Mouse (Mus musculus) Patski (cell line): ENCODE measurements around the gene Olfr711. TPM values are rescaled to one million over a fixed set of nuclear protein-coding genes. Genes with fewer than 3 reads are reported as not detected.
"Not testable (repeated sequence)": the region's sequence is repeated elsewhere in the genome, so short reads cannot be mapped to it uniquely, and the experiment has no call there.

Source experiments
- ATAC-seq: fragments of 100-300 bp; one replicate; pipeline ENCODE4 v1.8.0; 2021
- CTCF ChIA-PET: fragments of 350-600 bp; sonication (Branson Sonifier 250); formaldehyde crosslinking; loops from one replicate; lab custom pipeline; 2022; ENCODE audit warnings: inconsistent platforms; lab: Charles Lee
- POLR2A ChIA-PET: fragments of 350-600 bp; sonication (Branson Sonifier 250); formaldehyde crosslinking; loops from one replicate; lab custom pipeline; 2022; ENCODE audit warnings: antibody characterized with exemption, inconsistent platforms; lab: Charles Lee
- DNase-seq: peaks from one replicate; pipeline ENCODE4 v3.0.0-alpha.2; 2011; ENCODE audit warnings: low read depth, low spot score
- H3K27me3 ChIP-seq: fragments of 371-371 bp; one replicate; pipeline ENCODE4 v1.5.1; 2021
- CTCF ChIP-seq: fragments of 100-300 bp; IDR thresholded peaks from one replicate; pipeline ENCODE4 v1.5.1; 2021
- in situ Hi-C: fragments of 300-500 bp; cut with MboI; formaldehyde crosslinking; loops from 3 replicates; pipeline ENCODE4 v1.11.1; 2018; ENCODE audit warnings: low pct_unique_long_range_greater_than_20kb, mixed read lengths
- polyA plus RNA-seq: library from polyadenylated mRNA; unstranded; gene quantifications from one replicate; pipeline ENCODE4 v1.2.3, GENCODE M21; 2021

The Olfr711 gene
- polyA plus RNA-seq: not detected

- ATAC-seq: no peak
- no peak for TF ChIP-seq CTCF
- ChIA-PET CTCF (interaction anchor here (1.3 kb wide), 1 partner anchor 8 kb away, joined by 4 read pairs; no protein-coding TSS in a partner anchor), POLR2A (no interaction called here)
- no peak for DNase-seq
- H3K27me3 ChIP-seq: peaks cover 4% of the 10 kb centered on the region
- in situ Hi-C loops: no loop called here
These were observed at the start of gene Olfr711 for GRCm38 (mm10) chr7:106975353-106975752. TSS of gene Olfr711 (minus strand) at chr7:106975453.

GRCm38 (mm10) chr7:107005972-107006371, 30.7 kb upstream of the Olfr711 start, which contains the start of gene Olfr2:
TSS of gene Olfr2 (minus strand) at chr7:107006072.
- H3K27me3 ChIP-seq: peaks cover 3% of the 10 kb centered on the region
- CTCF ChIA-PET: interaction anchor here (0.6 kb wide), 1 partner anchor 180 kb away, joined by 3 read pairs; no protein-coding TSS in a partner anchor
- DNase-seq: no peak
- ATAC-seq: no peak
- POLR2A ChIA-PET: no interaction called here
- no peak for TF ChIP-seq CTCF
- in situ Hi-C loops: no loop called here

GRCm38 (mm10) chr7:107004169-107004568, 28.9 kb upstream of the Olfr711 start:
- peaks cover 3% of the 10 kb centered on the region for H3K27me3 ChIP-seq
- POLR2A ChIA-PET: no interaction called here
- DNase-seq (no peak), ATAC-seq (no peak)
- no peak for TF ChIP-seq CTCF
- in situ Hi-C loops: no loop called here
- CTCF ChIA-PET: no interaction called here

GRCm38 (mm10) chr7:107000798-107001197, 25.5 kb upstream of the Olfr711 start:
- ChIA-PET CTCF (no interaction called here), POLR2A (no interaction called here)
- H3K27me3 ChIP-seq: peaks cover 3% of the 10 kb centered on the region
- ATAC-seq: no peak
- no peak for TF ChIP-seq CTCF
- no peak for DNase-seq
- in situ Hi-C loops: no loop called here

GRCm38 (mm10) chr7:106985236-106985635, 10.0 kb upstream of the Olfr711 start:
- DNase-seq: no peak
- in situ Hi-C loops: no loop called here
- H3K27me3 ChIP-seq: no peaks in the 10 kb centered on the region
- no peak for TF ChIP-seq CTCF
- POLR2A ChIA-PET: no interaction called here
- CTCF ChIA-PET: no interaction called here
- no peak for ATAC-seq

- CTCF ChIA-PET: interaction anchor here (0.9 to 1.1 kb wide), 2 partner anchors 8 to 16 kb away, joined by 4 read pairs; partner anchors contain the start of gene Olfr711
- peak; percentile 56 for TF ChIP-seq CTCF
- in situ Hi-C loops, DNase-seq, POLR2A ChIA-PET, ATAC-seq, H3K27me3 ChIP-seq: not testable (repeated sequence)
These were observed 7.8 kb downstream of the Olfr711 start for GRCm38 (mm10) chr7:106967503-106967902.

GRCm38 (mm10) chr7:106963837-106964236, 11.4 kb downstream of the Olfr711 start, which contains the start of gene Olfr6:
TSS of gene Olfr6 (minus strand) at chr7:106963937.
- no peak for TF ChIP-seq CTCF
- CTCF ChIA-PET: no interaction called here
- no peak for DNase-seq
- POLR2A ChIA-PET: no interaction called here
- no peak for ATAC-seq
- in situ Hi-C loops: no loop called here
- H3K27me3 ChIP-seq: peaks cover 3% of the 10 kb centered on the region

GRCm38 (mm10) chr7:106948212-106948611, 27.0 kb downstream of the Olfr711 start, which contains the start of gene Olfr710:
TSS of gene Olfr710 (minus strand) at chr7:106948312.
- CTCF ChIA-PET: interaction anchor here (1.0 kb wide), 1 partner anchor 22 kb away, joined by 3 read pairs; no protein-coding TSS in a partner anchor
- in situ Hi-C loops: no loop called here
- TF ChIP-seq CTCF: no peak
- no peaks in the 10 kb centered on the region for H3K27me3 ChIP-seq
- ATAC-seq (no peak), DNase-seq (no peak)
- POLR2A ChIA-PET: no interaction called here

GRCm38 (mm10) chr7:106932119-106932518, 43.1 kb downstream of the Olfr711 start, which contains the start of gene Olfr709-ps1:
TSS of gene Olfr709-ps1 (minus strand) at chr7:106932219.
- ChIA-PET CTCF (no interaction called here), POLR2A (no interaction called here)
- no peak for ATAC-seq
- TF ChIP-seq CTCF: no peak
- in situ Hi-C loops: no loop called here
- no peaks in the 10 kb centered on the region for H3K27me3 ChIP-seq
- DNase-seq: no peak

- POLR2A ChIA-PET, ATAC-seq, DNase-seq, in situ Hi-C loops, H3K27me3 ChIP-seq, CTCF ChIA-PET: not testable (repeated sequence)
These were observed 54.3 kb downstream of the Olfr711 start for GRCm38 (mm10) chr7:106920961-106921360.

Other genes starting within 250 kb of the Olfr711 start
- gene Olfr697, start 233.0 kb downstream of the Olfr711 start, polyA plus RNA-seq: not detected
- gene Olfr698, start 220.1 kb downstream of the Olfr711 start, polyA plus RNA-seq: not detected
- gene Olfr699, start 182.3 kb downstream of the Olfr711 start, polyA plus RNA-seq: not detected
- not detected for gene Olfr700, start 166.6 kb downstream of the Olfr711 start, polyA plus RNA-seq
- 0.04 TPM for gene Olfr701, start 161.3 kb downstream of the Olfr711 start, polyA plus RNA-seq
- gene Olfr702, start 141.6 kb downstream of the Olfr711 start, polyA plus RNA-seq: 0.05 TPM
- gene Olfr703, start 132.1 kb downstream of the Olfr711 start, polyA plus RNA-seq: not detected
- gene Olfr704, start 112.3 kb downstream of the Olfr711 start, polyA plus RNA-seq: not detected
- not detected for gene Olfr705, start 98.6 kb downstream of the Olfr711 start, polyA plus RNA-seq
- not detected for gene Olfr706, start 87.3 kb downstream of the Olfr711 start, polyA plus RNA-seq
- not detected for gene Olfr707, start 74.2 kb downstream of the Olfr711 start, polyA plus RNA-seq
- not detected for gene Olfr1532-ps1, start 67.5 kb downstream of the Olfr711 start, polyA plus RNA-seq
- not detected for gene Olfr709-ps1, start 43.2 kb downstream of the Olfr711 start, polyA plus RNA-seq
- gene Olfr710, start 27.1 kb downstream of the Olfr711 start, polyA plus RNA-seq: not detected
- not detected for gene Olfr6, start 11.5 kb downstream of the Olfr711 start, polyA plus RNA-seq
- gene Olfr2, start 30.6 kb upstream of the Olfr711 start, polyA plus RNA-seq: not detected
- not detected for gene Olfr713, start 55.7 kb upstream of the Olfr711 start, polyA plus RNA-seq
- gene Olfr714, start 95.5 kb upstream of the Olfr711 start, polyA plus RNA-seq: not detected
- not detected for gene Olfr17, start 117.8 kb upstream of the Olfr711 start, polyA plus RNA-seq
- gene Olfr715b, start 134.9 kb upstream of the Olfr711 start, polyA plus RNA-seq: not detected
- not detected for gene Olfr715, start 155.6 kb upstream of the Olfr711 start, polyA plus RNA-seq
- gene Olfr716, start 162.9 kb upstream of the Olfr711 start, polyA plus RNA-seq: not detected
- not detected for gene Nlrp14, start 191.5 kb upstream of the Olfr711 start, polyA plus RNA-seq
- gene Rbmxl2, start 234.0 kb upstream of the Olfr711 start, polyA plus RNA-seq: not detected